Mouse (Mus musculus): ENCODE measurements at regions not wholly inside any gene's neighbourhood (a gene's known extent, or its start where the extent isn't known, plus 50 kb on each side); places are given as distances from the start of the nearest gene placed in this dataset.

DNA sequence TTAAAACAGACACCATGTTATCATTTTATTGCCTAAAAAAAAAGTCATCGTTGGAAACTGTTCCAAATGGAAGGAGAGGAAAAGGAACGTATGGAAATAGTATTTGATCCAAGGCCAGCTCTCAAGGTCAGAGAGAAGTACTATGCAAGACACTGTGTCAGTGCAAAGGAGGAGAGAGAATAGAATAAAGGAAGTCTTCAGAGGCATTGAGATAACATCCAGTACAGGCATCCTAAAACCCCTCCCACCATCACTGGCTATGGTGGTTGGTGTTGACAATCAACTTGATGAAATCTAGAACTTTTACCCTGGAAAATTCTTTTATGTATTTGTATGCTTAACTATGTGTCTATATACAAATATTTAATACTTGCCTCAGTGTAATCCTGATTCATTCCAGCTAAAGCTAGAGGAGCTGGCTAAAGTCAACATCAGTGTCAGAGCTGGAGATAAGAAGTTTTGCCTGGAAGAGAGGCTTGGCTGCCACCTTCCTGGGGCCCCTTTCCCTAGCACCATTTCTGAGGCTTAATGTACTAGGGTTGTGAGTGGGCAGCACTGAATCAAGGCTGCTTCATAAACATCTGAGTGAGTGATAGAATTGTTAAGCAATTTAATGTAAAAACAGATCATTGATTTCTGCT is 104.1 kb upstream of the Tmtc1 start:
- DNase-seq (ENCODE audit: extremely low read depth, insufficient read length, low spot score) = no peak

DNA sequence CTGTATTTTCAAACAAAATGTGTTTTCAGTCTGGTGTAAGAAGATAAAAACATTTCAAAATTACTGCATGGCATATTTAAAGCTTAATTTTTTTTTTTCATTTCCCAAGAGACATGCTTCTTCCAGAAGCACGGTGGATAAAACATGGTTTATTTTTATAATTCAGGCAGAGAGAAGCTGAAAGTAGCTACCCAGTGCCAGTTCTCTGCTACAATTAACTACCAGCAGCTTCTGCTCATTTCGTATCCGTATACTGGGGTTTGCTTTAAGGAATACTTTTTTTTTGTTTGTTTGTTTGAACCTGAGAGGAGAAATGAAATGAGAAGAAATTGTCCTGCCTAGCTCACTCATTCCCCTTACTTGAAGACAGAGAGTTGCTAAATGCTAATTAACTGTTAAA is 98.9 kb upstream of the Tmtc1 start:
- no peak for DNase-seq (ENCODE audit: extremely low read depth, insufficient read length, low spot score)

DNA sequence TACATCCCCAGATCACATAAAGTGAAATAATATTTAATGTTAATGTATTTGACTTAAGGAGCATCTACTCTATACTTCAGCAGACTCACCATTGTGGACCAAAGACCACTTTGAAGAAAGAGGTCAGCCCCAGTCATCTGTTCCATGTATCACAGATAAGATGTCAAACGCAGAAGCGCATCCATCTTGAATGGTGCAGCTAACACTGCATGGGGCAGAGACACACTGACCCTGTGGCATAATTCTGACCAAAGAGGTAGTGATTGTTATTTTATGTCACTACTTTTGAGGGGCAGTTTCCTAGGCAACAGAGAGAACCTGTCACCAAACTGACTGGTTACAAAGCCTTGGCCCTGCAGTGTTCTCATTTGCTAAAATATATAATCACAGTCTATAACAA is 97.8 kb upstream of the Tmtc1 start:
- no peak for DNase-seq (ENCODE audit: extremely low read depth, insufficient read length, low spot score)

DNA sequence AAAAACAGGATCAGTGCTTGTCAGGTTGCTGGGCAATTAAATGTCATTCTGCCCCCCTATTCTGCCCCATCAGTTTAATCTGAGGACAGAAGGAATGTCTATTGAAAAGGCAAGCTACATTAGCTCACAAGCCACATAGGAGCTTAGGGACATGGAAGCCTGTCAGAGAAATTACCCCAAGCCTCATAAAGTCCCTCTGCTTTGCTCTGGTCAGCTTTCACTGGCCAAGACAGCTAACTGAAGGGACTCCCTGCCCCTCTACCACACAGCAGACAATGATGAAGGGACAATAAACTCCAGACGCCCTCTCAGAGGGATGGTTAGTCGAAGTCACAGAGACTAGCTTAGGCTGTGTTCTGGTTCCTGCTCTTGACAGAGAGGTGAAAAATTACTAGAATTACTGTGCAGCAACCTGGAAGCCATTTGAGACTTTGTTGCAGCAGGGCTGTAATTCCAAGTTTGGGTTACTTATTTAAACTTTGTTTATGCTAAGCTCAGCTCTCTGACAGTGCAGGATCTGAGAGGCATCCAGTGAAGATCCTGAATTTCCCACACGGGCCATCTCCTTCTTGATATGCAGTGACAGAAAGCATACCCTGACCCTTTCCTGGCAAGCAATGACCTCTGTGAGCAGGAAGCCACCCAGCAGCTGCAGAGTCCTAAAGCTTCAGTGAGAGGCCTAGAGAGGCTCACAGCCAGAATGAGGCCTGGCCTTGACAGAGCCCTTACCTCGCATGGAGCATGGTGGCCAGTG is 95.2 kb upstream of the Tmtc1 start:
- no peak for DNase-seq (ENCODE audit: extremely low read depth, insufficient read length, low spot score)

DNA sequence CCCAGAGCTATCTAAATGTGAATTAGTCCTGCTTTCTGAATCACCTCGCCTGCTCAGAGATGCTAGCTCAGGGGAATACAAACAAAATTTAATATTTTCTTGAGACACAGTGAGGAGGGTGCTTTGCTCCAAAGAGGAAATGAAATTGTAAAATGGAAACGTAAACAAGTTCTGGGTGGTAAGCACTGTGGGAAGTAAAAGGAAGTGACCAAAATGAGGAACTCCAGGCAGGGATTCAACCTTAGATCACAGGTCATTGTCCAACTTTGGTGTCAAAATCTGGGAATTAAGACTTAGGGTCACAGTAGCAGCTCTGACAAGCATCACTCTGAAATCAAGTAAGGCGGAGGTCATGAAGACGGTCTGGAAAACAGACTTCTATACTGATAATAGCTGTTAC is 90.2 kb upstream of the Tmtc1 start:
- no peak for DNase-seq (ENCODE audit: extremely low read depth, insufficient read length, low spot score)

DNA sequence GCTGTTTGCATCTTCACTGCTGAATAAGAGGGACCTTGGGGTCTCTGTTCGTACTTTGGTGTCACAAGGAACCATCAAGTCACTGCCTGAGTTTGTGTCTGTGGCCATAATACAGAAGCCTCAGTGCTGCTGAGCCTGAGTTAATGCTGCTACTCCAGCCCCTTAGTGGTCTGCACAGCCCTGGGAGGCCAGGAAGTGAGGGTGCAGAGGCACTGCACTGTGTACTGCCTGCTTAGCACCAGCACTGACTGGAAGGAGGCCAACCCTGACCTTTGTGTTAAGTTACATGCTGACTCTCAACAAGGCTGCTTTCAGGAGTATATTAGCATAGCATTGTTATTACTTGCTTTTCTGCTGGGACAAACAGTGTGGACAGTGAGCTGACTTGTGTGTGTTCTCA is 86.9 kb upstream of the Tmtc1 start:
- no peak for DNase-seq (ENCODE audit: extremely low read depth, insufficient read length, low spot score)

DNA sequence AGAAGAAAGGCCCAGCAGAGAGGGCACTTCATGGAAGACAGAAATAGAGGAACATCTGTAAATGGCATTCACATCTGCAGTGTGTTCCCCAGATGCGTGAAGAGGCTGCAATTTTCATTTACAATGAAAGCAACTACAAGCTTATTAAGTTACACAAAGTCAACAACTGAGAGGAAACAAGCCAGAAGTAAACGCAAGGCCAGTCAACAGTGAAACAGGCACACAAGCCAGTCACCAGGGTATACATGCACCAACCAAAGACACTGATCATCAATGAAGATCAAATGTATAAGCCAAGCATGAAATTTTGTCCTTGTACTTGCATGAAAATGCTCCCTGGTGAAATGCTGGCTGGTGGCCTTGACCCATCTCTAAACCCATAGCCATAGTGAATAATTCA is 84.4 kb upstream of the Tmtc1 start:
- DNase-seq (ENCODE audit: extremely low read depth, insufficient read length, low spot score) = no peak

DNA sequence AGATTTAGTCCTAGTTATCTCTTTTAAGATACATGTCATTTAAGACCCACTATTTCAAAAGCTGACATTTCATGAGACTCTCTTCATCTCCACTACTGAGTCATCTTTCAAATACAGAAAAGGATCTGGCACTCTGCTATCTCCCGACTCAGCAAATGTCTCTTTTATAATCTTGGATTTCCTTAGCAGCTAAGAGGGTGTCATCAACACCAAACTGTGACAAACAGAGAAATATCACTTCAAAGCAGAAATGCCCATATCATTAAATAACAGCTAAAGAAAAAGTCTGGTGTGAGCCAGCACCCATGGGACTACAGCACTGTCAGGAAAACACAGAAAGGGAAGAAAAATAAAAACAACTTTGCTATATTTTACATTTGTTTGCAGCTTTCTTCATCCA is 78.7 kb upstream of the Tmtc1 start:
- DNase-seq (ENCODE audit: extremely low read depth, insufficient read length, low spot score) = no peak

DNA sequence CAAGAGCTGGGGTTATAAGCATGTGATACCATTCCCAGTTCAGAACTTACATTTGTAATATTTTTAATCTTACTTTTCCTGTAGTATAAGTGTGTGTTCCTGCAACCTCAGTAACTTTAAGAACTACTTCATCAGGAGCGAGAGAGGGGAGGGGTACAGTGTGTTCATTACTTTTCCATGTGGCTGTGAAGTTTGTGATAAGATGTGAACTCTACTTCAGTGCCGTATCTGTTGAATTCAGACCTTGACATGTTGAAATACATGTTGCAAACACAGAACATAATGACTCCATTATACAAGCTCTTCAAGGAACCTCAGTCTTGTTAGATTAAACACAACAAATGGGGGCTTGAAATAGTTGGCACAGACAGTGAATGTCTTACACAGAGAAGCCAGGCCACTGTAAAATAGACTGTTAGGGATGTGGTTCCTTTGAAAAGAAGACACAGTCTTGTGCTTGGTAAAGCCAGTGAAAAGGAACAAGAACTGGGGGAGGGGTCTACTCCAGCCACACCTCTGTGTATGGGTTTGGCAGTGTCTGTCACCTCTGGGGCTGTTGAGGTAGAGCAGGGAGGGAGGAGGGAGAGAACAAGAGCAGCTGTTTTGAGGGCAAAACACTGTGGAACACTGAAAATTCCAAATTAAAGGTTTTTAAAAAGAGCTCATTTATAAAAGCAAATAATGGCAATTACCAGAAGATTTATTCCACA is 73.5 kb upstream of the Tmtc1 start:
- no peak for DNase-seq (ENCODE audit: extremely low read depth, insufficient read length, low spot score)

DNA sequence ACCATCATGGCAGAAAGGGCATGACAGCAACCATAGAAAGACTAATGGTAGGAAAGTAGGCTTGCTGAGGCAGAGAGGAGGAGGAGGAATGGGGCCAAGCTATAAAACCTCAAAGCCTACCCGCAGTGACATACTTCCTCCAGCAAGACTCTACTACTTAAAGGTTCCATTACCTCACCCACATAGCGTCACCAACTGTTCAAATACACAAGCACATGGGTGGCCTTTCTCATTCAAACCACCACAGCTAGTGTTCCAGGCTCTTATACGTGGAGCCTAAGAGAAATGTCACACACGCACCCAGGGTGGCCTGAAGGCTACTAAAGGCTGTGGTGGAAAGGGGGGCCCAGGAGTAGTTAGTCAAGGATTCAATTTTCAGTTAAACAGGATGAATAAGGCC is 72.5 kb upstream of the Tmtc1 start:
- DNase-seq (ENCODE audit: extremely low read depth, insufficient read length, low spot score) = no peak

DNA sequence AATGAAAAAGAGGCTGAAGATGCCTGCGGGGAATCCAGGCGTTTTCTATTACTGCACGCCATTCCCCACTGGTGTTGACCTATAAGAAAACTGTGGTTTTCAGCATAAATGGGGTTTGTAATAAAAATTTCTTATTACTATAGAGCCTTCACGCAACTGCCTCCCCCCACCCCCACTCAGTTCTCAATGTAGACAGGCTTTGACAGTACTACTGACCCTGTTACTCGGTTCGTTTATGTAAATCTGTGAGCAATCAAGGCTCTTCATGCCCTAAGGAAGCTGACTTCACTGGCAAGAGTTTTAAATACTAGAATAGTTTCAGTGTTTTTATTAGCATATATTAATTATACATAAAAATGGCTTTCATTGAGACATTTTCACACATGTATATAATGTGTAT is 70.9 kb upstream of the Tmtc1 start:
- no peak for DNase-seq (ENCODE audit: extremely low read depth, insufficient read length, low spot score)

DNA sequence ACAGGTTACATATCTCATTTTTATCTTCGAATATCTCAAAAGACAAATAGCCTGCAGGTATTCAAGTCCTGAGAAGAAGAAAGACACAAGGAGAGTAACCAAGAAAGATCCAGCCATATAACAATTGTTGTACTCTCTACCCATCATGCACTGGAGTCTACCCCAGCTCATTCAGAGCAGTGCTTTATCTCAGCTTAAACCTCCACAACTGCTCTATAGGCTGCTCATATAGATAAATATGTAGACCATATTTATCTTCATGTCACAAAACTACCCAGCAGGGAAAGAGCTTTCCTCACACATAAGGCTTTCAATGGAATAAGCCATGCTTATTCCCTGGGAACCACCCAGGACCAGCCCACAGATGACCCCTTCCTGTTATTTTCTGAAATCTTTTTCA is 70.5 kb upstream of the Tmtc1 start:
- DNase-seq (ENCODE audit: extremely low read depth, insufficient read length, low spot score) = no peak

DNA sequence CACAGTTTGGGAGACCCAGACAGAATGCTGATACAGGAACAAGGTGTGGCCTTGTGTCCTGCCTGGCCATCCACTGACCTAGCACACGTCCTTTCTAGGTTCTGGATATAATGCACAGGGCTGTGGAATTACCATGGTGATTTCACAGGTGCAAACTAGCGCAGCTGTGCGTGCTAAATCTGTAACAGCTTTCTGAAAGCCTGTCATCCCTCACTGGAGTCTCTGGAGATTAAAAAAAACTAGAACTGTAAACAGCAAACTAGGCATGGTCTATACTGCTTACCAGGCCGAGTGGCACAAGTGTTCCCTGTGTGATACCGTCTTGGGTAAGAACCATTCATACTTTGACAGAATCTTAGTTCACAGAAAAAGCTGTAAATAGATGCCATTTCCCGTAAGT is 69.9 kb upstream of the Tmtc1 start:
- no peak for DNase-seq (ENCODE audit: extremely low read depth, insufficient read length, low spot score)

DNA sequence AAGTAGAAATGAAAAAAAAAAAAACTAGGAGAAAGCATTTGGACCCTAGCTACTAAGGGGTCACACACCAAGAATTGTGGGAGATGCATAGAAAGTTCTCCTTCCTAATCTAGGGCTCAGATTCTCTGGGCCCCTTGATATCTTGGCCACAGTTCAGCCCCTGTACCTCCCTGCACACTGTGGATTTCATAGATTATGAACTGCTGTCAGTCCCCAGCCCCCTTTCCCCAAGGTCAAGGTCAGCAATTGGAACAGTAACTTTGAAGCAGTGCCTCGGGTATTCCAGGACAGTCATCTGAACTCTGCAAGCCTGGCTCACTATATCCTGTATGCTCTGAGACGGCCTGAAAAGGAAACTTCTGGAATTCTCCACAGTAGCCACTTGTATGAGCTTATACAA is 68.9 kb upstream of the Tmtc1 start:
- DNase-seq (ENCODE audit: extremely low read depth, insufficient read length, low spot score) = no peak

DNA sequence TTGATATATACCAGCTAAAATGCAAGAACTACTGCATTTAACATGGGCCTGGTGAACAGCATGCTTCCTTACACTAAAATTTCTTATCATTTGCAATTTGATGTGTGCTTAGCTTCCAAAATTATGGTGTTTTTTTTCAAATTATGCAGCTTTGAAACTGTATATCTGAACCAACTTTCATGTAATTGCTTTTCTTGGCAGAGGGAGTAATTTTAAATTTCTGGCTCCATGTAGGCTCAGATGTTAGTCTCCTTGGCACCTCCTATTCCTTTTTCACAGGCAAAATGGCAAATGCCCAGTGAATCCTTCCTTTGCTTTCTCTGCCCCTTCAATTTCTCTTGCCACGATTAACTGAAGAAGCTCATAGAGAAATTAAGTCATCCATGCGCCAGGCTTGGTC is 61.1 kb upstream of the Tmtc1 start:
- DNase-seq (ENCODE audit: extremely low read depth, insufficient read length, low spot score) = no peak

DNA sequence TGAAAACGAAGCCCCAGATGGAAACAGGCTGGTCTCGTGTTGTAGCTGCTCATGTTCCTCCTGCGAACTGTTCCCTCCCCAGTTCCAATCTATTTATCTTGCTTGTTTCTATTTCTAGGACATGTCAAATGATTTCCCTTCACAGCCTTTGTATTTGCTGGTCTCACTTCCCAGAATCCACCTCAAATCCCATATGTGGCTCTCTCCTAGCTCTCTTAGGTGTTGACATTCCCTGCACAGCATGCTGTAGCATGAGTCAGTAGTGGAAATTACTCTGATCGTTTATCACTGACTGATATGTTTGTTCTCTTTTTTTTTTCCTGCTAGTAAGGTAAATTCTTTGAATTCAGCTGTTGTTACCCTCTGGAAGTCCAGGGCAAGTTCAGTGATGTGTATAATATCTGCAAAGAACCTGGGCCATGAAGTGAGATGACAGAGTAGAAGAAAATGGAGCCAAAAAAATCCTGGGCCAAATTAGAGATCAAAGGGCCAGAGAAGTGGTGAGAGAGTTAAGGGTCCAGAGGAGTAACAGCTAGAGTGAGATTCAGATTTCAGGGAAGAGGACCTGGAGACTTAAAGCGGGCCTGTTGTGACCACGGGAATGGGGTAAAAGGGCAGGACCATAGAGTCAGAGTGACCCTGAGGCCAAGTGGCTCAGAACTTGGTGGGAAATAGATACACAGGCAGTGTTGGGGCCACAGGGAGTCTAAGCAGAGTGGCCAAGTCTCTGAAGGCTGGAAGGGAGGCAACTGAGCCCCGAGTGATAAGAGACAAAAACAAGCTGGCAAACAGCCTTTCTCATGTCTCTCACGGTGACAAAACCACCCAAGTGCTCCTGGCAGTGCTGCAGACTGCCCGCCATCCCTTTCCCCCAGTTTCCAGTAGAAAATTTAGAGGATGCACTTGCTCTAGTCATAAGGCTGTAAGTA is 56.3 kb upstream of the Tmtc1 start:
- DNase-seq (ENCODE audit: extremely low read depth, insufficient read length, low spot score) = no peak

Measured in 3134 (cell line).